Mouse (Mus musculus): ENCODE results near the gene Rai14. TPM values are rescaled to one million over a fixed set of nuclear protein-coding genes. Genes with fewer than 3 reads are reported as not detected.

Gene Rai14
- polyA plus RNA-seq, 1 experiment from 2014 or later = 14.0 TPM

GRCm38 (mm10) chr15:10683687-10684203 lies 30.7 kb downstream of the Rai14 start:
- Histone ChIP-seq H3K9ac (no peak overlapping the region), H3K36me3 (replicated peaks) (no peaks in the 10 kb centered on the region), H3K27ac (no peak overlapping the region), H3K4me2 (no peak overlapping the region), H3K4me3 (no peak overlapping the region), H3K4me1 (no peaks in the 10 kb centered on the region), H3K9me3 (no peaks in the 10 kb centered on the region), H3K27me3 (replicated peaks) (no peaks in the 10 kb centered on the region)
- ATAC-seq (replicated peaks) = no peak
- WGBS = 92% methylated on average over 9 of the region's 9 CpGs

GRCm38 (mm10) chr15:10680514-10680913 lies 33.9 kb downstream of the Rai14 start:
- no peak for ATAC-seq (replicated peaks)
- Histone ChIP-seq H3K4me2 (no peak overlapping the region), H3K27ac (no peak overlapping the region), H3K9ac (no peak overlapping the region), H3K27me3 (replicated peaks) (no peaks in the 10 kb centered on the region), H3K4me3 (no peak overlapping the region), H3K9me3 (no peaks in the 10 kb centered on the region), H3K4me1 (no peaks in the 10 kb centered on the region), H3K36me3 (replicated peaks) (no peaks in the 10 kb centered on the region)
- 93% methylated on average over 5 of the region's 5 CpGs for WGBS

GRCm38 (mm10) chr15:10679571-10679970 lies 34.9 kb downstream of the Rai14 start:
- no peak overlapping the region for H3K27ac ChIP-seq
- no peak overlapping the region for H3K9ac ChIP-seq
- 85% methylated on average over 4 of the region's 4 CpGs for WGBS
- H3K4me2 ChIP-seq = no peak overlapping the region
- no peaks in the 10 kb centered on the region for H3K4me1 ChIP-seq
- no peaks in the 10 kb centered on the region for H3K36me3 ChIP-seq (replicated peaks)
- H3K4me3 ChIP-seq = no peak overlapping the region
- ATAC-seq (replicated peaks) = no peak
- H3K27me3 ChIP-seq (replicated peaks) = no peaks in the 10 kb centered on the region
- no peaks in the 10 kb centered on the region for H3K9me3 ChIP-seq

- Histone ChIP-seq H3K4me1 (0 out of 2 replicates have a peak, but pooled peaks cover 3% of the 10 kb centered on the region), H3K27ac (no peak overlapping the region), H3K9me3 (no peaks in the 10 kb centered on the region), H3K4me2 (no peak overlapping the region), H3K36me3 (replicated peaks) (no peaks in the 10 kb centered on the region), H3K27me3 (replicated peaks) (no peaks in the 10 kb centered on the region), H3K9ac (no peak overlapping the region), H3K4me3 (no peak overlapping the region)
- 81% methylated on average over 5 of the region's 5 CpGs for WGBS
- ATAC-seq (replicated peaks) = no peak
Observed at GRCm38 (mm10) chr15:10675801-10676200, 38.6 kb downstream of the Rai14 start.

GRCm38 (mm10) chr15:10672880-10673279 lies 41.5 kb downstream of the Rai14 start:
- Histone ChIP-seq H3K4me2 (no peak overlapping the region), H3K4me3 (no peak overlapping the region), H3K4me1 (0 out of 2 replicates have a peak, but pooled peaks cover 3% of the 10 kb centered on the region), H3K36me3 (replicated peaks) (no peaks in the 10 kb centered on the region), H3K27me3 (replicated peaks) (no peaks in the 10 kb centered on the region), H3K9me3 (no peaks in the 10 kb centered on the region), H3K27ac (no peak overlapping the region), H3K9ac (no peak overlapping the region)
- WGBS = 60% methylated on average over 5 of the region's 5 CpGs
- ATAC-seq (replicated peaks) = no peak

- WGBS = 83% methylated on average over 4 of the region's 4 CpGs
- no peak for ATAC-seq (replicated peaks)
Observed at GRCm38 (mm10) chr15:10671868-10672267, 42.6 kb downstream of the Rai14 start.

GRCm38 (mm10) chr15:10670107-10670506 lies 44.3 kb downstream of the Rai14 start:
- no peaks in the 10 kb centered on the region for H3K9me3 ChIP-seq
- WGBS = 60% methylated on average over 7 of the region's 7 CpGs
- no peak overlapping the region for H3K4me3 ChIP-seq
- 0 out of 2 replicates have a peak, but pooled peaks cover 3% of the 10 kb centered on the region for H3K4me1 ChIP-seq
- H3K36me3 ChIP-seq (replicated peaks) = no peaks in the 10 kb centered on the region
- no peaks in the 10 kb centered on the region for H3K27me3 ChIP-seq (replicated peaks)
- H3K9ac ChIP-seq = no peak overlapping the region
- no peak overlapping the region for H3K27ac ChIP-seq
- peak; percentile 52; the same call in 1 of the 2 replicates for ATAC-seq (replicated peaks)
- H3K4me2 ChIP-seq = no peak overlapping the region

More at GRCm38 (mm10) chr15:10671868-10672267, 42.6 kb downstream of the Rai14 start:
- Histone ChIP-seq H3K9me3 (no peaks in the 10 kb centered on the region), H3K27me3 (replicated peaks) (no peaks in the 10 kb centered on the region), H3K4me2 (no peak overlapping the region), H3K36me3 (replicated peaks) (no peaks in the 10 kb centered on the region), H3K27ac (no peak overlapping the region), H3K4me1 (0 out of 2 replicates have a peak, but pooled peaks cover 3% of the 10 kb centered on the region), H3K4me3 (no peak overlapping the region), H3K9ac (no peak overlapping the region)

- H3K4me3 ChIP-seq = no peak overlapping the region
- no peaks in the 10 kb centered on the region for H3K4me1 ChIP-seq
- no peaks in the 10 kb centered on the region for H3K9me3 ChIP-seq
- ATAC-seq (replicated peaks) = no peak
- H3K9ac ChIP-seq = no peak overlapping the region
- H3K4me2 ChIP-seq = no peak overlapping the region
- no peaks in the 10 kb centered on the region for H3K36me3 ChIP-seq (replicated peaks)
- 50% methylated on average over 10 of the region's 10 CpGs for WGBS
- H3K27me3 ChIP-seq (replicated peaks) = no peaks in the 10 kb centered on the region
- no peak overlapping the region for H3K27ac ChIP-seq
Observed at GRCm38 (mm10) chr15:10668120-10668900, 46.1 kb downstream of the Rai14 start.

- no peak for ATAC-seq (replicated peaks)
- H3K9ac ChIP-seq = no peak overlapping the region
- H3K27ac ChIP-seq = no peak overlapping the region
- no peak overlapping the region for H3K4me3 ChIP-seq
- H3K4me1 ChIP-seq = no peaks in the 10 kb centered on the region
- H3K9me3 ChIP-seq = no peaks in the 10 kb centered on the region
- WGBS = 86% methylated on average over 8 of the region's 8 CpGs
- H3K36me3 ChIP-seq (replicated peaks) = no peaks in the 10 kb centered on the region
- no peak overlapping the region for H3K4me2 ChIP-seq
- H3K27me3 ChIP-seq (replicated peaks) = no peaks in the 10 kb centered on the region
Observed at GRCm38 (mm10) chr15:10665816-10666215, 48.6 kb downstream of the Rai14 start.

- 89% methylated on average over 5 of the region's 5 CpGs for WGBS
- no peak overlapping the region for H3K27ac ChIP-seq
- H3K4me3 ChIP-seq = no peak overlapping the region
- H3K9ac ChIP-seq = no peak overlapping the region
- no peak for ATAC-seq (replicated peaks)
- H3K36me3 ChIP-seq (replicated peaks) = no peaks in the 10 kb centered on the region
- no peaks in the 10 kb centered on the region for H3K4me1 ChIP-seq
- H3K9me3 ChIP-seq = no peaks in the 10 kb centered on the region
- no peak overlapping the region for H3K4me2 ChIP-seq
- no peaks in the 10 kb centered on the region for H3K27me3 ChIP-seq (replicated peaks)
Observed at GRCm38 (mm10) chr15:10664529-10664898, 49.9 kb downstream of the Rai14 start.

- H3K27me3 ChIP-seq (replicated peaks) = no peaks in the 10 kb centered on the region
- no peaks in the 10 kb centered on the region for H3K36me3 ChIP-seq (replicated peaks)
- no peak overlapping the region for H3K4me2 ChIP-seq
- 81% methylated on average over 5 of the region's 5 CpGs for WGBS
- no peaks in the 10 kb centered on the region for H3K4me1 ChIP-seq
- no peak for ATAC-seq (replicated peaks)
- no peak overlapping the region for H3K4me3 ChIP-seq
- H3K9ac ChIP-seq = no peak overlapping the region
- H3K27ac ChIP-seq = no peak overlapping the region
- no peaks in the 10 kb centered on the region for H3K9me3 ChIP-seq
Observed at GRCm38 (mm10) chr15:10663793-10664528, 50.5 kb downstream of the Rai14 start.

- Histone ChIP-seq H3K9ac (no peak overlapping the region), H3K27ac (no peak overlapping the region), H3K36me3 (replicated peaks) (no peaks in the 10 kb centered on the region), H3K4me3 (no peak overlapping the region), H3K4me2 (no peak overlapping the region), H3K4me1 (no peaks in the 10 kb centered on the region), H3K27me3 (replicated peaks) (no peaks in the 10 kb centered on the region), H3K9me3 (no peaks in the 10 kb centered on the region)
- 34% methylated on average over 3 of the region's 3 CpGs for WGBS
- ATAC-seq (replicated peaks) = no peak
Observed at GRCm38 (mm10) chr15:10661961-10662606, 52.3 kb downstream of the Rai14 start.

All from midbrain, embryonic 15.5 days (tissue).